Mouse (Mus musculus) erythroblast, embryonic 14.5 days (primary cell): ENCODE results near the gene Ctsh. TPM values are rescaled to one million over a fixed set of nuclear protein-coding genes. Genes with fewer than 3 reads are reported as not detected.
A peak's percentile ranks its signal among the peaks of the same experiment; 100 is the strongest.
"Not testable (repeated sequence)": the region's sequence is repeated elsewhere in the genome, so short reads cannot be mapped to it uniquely, and the experiment has no call there.

Experiments
- H3K27me3 ChIP-seq: 2 replicates; pipeline ENCODE4 v1.6.1; 2012; ENCODE audit warnings: inconsistent platforms; ENCODE audit not compliant: control insufficient read depth
- H3K36me3 ChIP-seq: 2 replicates; pipeline ENCODE4 v1.6.1; 2012; ENCODE audit warnings: mild to moderate bottlenecking, inconsistent platforms; ENCODE audit not compliant: control insufficient read depth
- H3K4me1 ChIP-seq: 2 replicates; pipeline ENCODE4 v1.6.1; 2012; ENCODE audit warnings: inconsistent platforms; ENCODE audit not compliant: control insufficient read depth
- H3K4me3 ChIP-seq: replicated peaks from 2 replicates; pipeline ENCODE3; 2012; ENCODE audit warnings: moderate library complexity, mild to moderate bottlenecking, inconsistent platforms
- H3K9me3 ChIP-seq: 2 replicates; pipeline ENCODE4 v1.6.1; 2012; ENCODE audit warnings: low read length, inconsistent platforms, mixed read lengths; ENCODE audit not compliant: control insufficient read depth
- GATA1 ChIP-seq: IDR thresholded peaks from 2 replicates; pipeline ENCODE4 v1.6.1; 2012; ENCODE audit warnings: low read length, inconsistent platforms, mixed read lengths
- TAL1 ChIP-seq: IDR thresholded peaks from 3 replicates; pipeline ENCODE4 v1.6.1; 2012; ENCODE audit warnings: low read length, inconsistent platforms, mixed read lengths
- polyA plus RNA-seq: library from polyadenylated mRNA; stranded (reverse); fragments of >175 nt; gene quantifications from 2 replicates; pipeline ENCODE4 v1.2.3, GENCODE M21; 2012

Ctsh gene
- polyA plus RNA-seq, 1 experiment = 0.19 TPM

- no peaks in the 10 kb centered on the region for H3K4me1 ChIP-seq
- peaks cover 10% of the 10 kb centered on the region for H3K27me3 ChIP-seq
- peak overlapping the region; percentile 51 for H3K4me3 ChIP-seq
- no peak for TF ChIP-seq GATA1
- no peak for TF ChIP-seq TAL1
- H3K36me3 ChIP-seq = no peaks in the 10 kb centered on the region
- H3K9me3 ChIP-seq = no peaks in the 10 kb centered on the region
These were observed 606 bp downstream of the Ctsh start for GRCm38 (mm10) chr9:90054371-90055145.

GRCm38 (mm10) chr9:90055409-90055808 is 1.5 kb downstream of the Ctsh start:
- Histone ChIP-seq H3K36me3 (no peaks in the 10 kb centered on the region), H3K4me1 (no peaks in the 10 kb centered on the region), H3K9me3 (no peaks in the 10 kb centered on the region), H3K27me3 (peaks cover 10% of the 10 kb centered on the region), H3K4me3 (no peak overlapping the region)
- no peak for TF ChIP-seq TAL1

GRCm38 (mm10) chr9:90055911-90056310 is 2.0 kb downstream of the Ctsh start:
- TF ChIP-seq GATA1 = no peak
- no peak for TF ChIP-seq TAL1
- Histone ChIP-seq H3K4me1 (no peaks in the 10 kb centered on the region), H3K27me3 (peaks cover 10% of the 10 kb centered on the region), H3K4me3 (no peak overlapping the region), H3K36me3 (no peaks in the 10 kb centered on the region), H3K9me3 (no peaks in the 10 kb centered on the region)

GRCm38 (mm10) chr9:90056716-90057115 is 2.8 kb downstream of the Ctsh start:
- TF ChIP-seq GATA1 = no peak
- TF ChIP-seq TAL1 = no peak
- Histone ChIP-seq H3K9me3 (no peaks in the 10 kb centered on the region), H3K27me3 (peaks cover 10% of the 10 kb centered on the region)

GRCm38 (mm10) chr9:90059828-90060573 is 6.0 kb downstream of the Ctsh start:
- TF ChIP-seq GATA1 (no peak), TAL1 (no peak)
- Histone ChIP-seq H3K4me3 (no peak overlapping the region), H3K36me3 (no peaks in the 10 kb centered on the region; the same call in 1 of the 2 replicates), H3K9me3 (no peaks in the 10 kb centered on the region), H3K4me1 (no peaks in the 10 kb centered on the region), H3K27me3 (no peaks in the 10 kb centered on the region)

More at GRCm38 (mm10) chr9:90056716-90057115, 2.8 kb downstream of the Ctsh start:
- H3K36me3 ChIP-seq = no peaks in the 10 kb centered on the region
- no peaks in the 10 kb centered on the region for H3K4me1 ChIP-seq
- H3K4me3 ChIP-seq = no peak overlapping the region

- no peaks in the 10 kb centered on the region for H3K9me3 ChIP-seq
- H3K27me3 ChIP-seq = no peaks in the 10 kb centered on the region
- H3K4me1 ChIP-seq = no peaks in the 10 kb centered on the region
- H3K4me3 ChIP-seq = no peak overlapping the region
- TF ChIP-seq GATA1 (no peak), TAL1 (no peak)
- no peaks in the 10 kb centered on the region; the same call in 1 of the 2 replicates for H3K36me3 ChIP-seq
These were observed 6.6 kb downstream of the Ctsh start for GRCm38 (mm10) chr9:90060574-90060875.

GRCm38 (mm10) chr9:90060932-90061331 is 7.0 kb downstream of the Ctsh start:
- not testable (repeated sequence) for H3K9me3 ChIP-seq, H3K4me3 ChIP-seq, H3K36me3 ChIP-seq, H3K27me3 ChIP-seq, H3K4me1 ChIP-seq

- TF ChIP-seq GATA1 (no peak), TAL1 (no peak)
- Histone ChIP-seq H3K9me3 (no peaks in the 10 kb centered on the region), H3K27me3 (no peaks in the 10 kb centered on the region), H3K4me3 (no peak overlapping the region), H3K4me1 (no peaks in the 10 kb centered on the region), H3K36me3 (no peaks in the 10 kb centered on the region; the same call in 1 of the 2 replicates)
These were observed 13.4 kb downstream of the Ctsh start for GRCm38 (mm10) chr9:90067341-90067740.

GRCm38 (mm10) chr9:90068786-90069185 is 14.8 kb downstream of the Ctsh start:
- TF ChIP-seq GATA1 = no peak
- no peak for TF ChIP-seq TAL1
- Histone ChIP-seq H3K27me3 (no peaks in the 10 kb centered on the region), H3K9me3 (no peaks in the 10 kb centered on the region), H3K4me1 (no peaks in the 10 kb centered on the region), H3K4me3 (no peak overlapping the region), H3K36me3 (no peaks in the 10 kb centered on the region; the same call in 1 of the 2 replicates)

GRCm38 (mm10) chr9:90069485-90069884 is 15.5 kb downstream of the Ctsh start:
- H3K27me3 ChIP-seq = no peaks in the 10 kb centered on the region
- TF ChIP-seq TAL1 (no peak), GATA1 (no peak)
- no peaks in the 10 kb centered on the region for H3K4me1 ChIP-seq
- H3K4me3 ChIP-seq = no peak overlapping the region
- no peaks in the 10 kb centered on the region for H3K9me3 ChIP-seq
- H3K36me3 ChIP-seq = no peaks in the 10 kb centered on the region; the same call in 1 of the 2 replicates
